Mouse (Mus musculus) megakaryocyte, embryonic 14.5 days (primary cell): ENCODE results near the gene Cnnm4. TPM values are rescaled to one million over a fixed set of nuclear protein-coding genes. Genes with fewer than 3 reads are reported as not detected.
A peak's percentile ranks its signal among the peaks of the same experiment; 100 is the strongest.

Experiments
- H3K27me3 ChIP-seq: replicated peaks from 2 replicates; pipeline ENCODE3; 2012; ENCODE audit warnings: inconsistent platforms
- H3K36me3 ChIP-seq: replicated peaks from 2 replicates; pipeline ENCODE3; 2012; ENCODE audit warnings: low read length, inconsistent platforms, mixed read lengths
- H3K4me1 ChIP-seq: 2 replicates; pipeline ENCODE4 v1.6.1; 2012; ENCODE audit warnings: inconsistent platforms
- H3K4me3 ChIP-seq: replicated peaks from 2 replicates; pipeline ENCODE3; 2012; ENCODE audit warnings: moderate library complexity, mild to moderate bottlenecking, inconsistent platforms
- H3K9me3 ChIP-seq: 2 replicates; pipeline ENCODE4 v1.6.1; 2012; ENCODE audit warnings: inconsistent platforms
- FLI1 ChIP-seq: IDR thresholded peaks from 2 replicates; pipeline ENCODE4 v1.6.1; 2012; ENCODE audit warnings: low read length, inconsistent platforms, mixed read lengths
- GATA1 ChIP-seq: IDR thresholded peaks from 3 replicates; pipeline ENCODE4 v1.6.1; 2012; ENCODE audit warnings: mixed read lengths, low read length, inconsistent platforms, borderline replicate concordance
- polyA plus RNA-seq: library from polyadenylated mRNA; stranded (reverse); fragments of >175 nt; gene quantifications from 2 replicates; pipeline ENCODE4 v1.2.3, GENCODE M21; 2012; ENCODE audit warnings: low replicate concordance; ENCODE audit not compliant: insufficient read depth

The Cnnm4 gene
- polyA plus RNA-seq, 1 experiment, result 7.7 TPM

DNA sequence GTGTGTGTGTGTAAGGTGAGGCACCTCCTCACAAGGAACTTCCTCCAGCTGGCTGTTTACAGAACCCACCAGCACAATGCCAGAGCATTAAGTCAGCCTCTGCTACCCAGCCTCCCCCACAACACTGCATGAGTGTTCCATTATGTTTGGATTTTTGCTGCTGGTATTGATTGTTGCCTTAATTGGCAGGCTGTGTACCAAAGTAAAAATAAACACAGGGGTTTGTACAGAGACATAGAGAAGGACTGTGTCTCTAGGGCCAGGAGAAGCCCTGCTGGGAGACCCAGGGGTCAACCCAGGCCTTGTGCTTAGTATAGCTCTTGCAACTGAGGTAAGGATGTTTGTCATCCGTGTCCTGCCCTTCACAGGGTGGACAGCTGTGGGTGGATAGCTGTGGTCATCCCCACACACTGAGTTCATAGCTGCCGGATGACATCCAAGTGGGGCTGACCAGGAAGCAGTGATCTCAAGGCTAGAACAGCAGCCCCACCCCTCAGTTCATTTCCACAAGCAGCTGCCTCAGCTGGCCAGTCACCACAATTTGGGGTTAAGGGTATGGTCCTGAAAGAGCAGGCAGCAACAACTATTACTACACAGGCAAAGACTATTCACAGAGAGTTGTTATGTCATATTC is 1.5 kb upstream of the Cnnm4 start:
- H3K4me3 ChIP-seq, result peak overlapping the region; percentile 79
- peaks cover 2% of the 10 kb centered on the region for H3K27me3 ChIP-seq
- H3K36me3 ChIP-seq, result peaks cover 43% of the 10 kb centered on the region
- H3K4me1 ChIP-seq, result peaks cover 82% of the 10 kb centered on the region
- no peaks in the 10 kb centered on the region for H3K9me3 ChIP-seq
- TF ChIP-seq GATA1, result no peak
- TF ChIP-seq FLI1, result no peak

GRCm38 (mm10) chr1:36472106-36472440 is 653 bp downstream of the Cnnm4 start:
- TF ChIP-seq FLI1, result no peak
- TF ChIP-seq GATA1, result no peak
- Histone ChIP-seq H3K36me3 (peaks cover 44% of the 10 kb centered on the region), H3K4me3 (peak overlapping the region; percentile 100), H3K9me3 (no peaks in the 10 kb centered on the region), H3K27me3 (peaks cover 2% of the 10 kb centered on the region), H3K4me1 (peaks cover 92% of the 10 kb centered on the region)

DNA sequence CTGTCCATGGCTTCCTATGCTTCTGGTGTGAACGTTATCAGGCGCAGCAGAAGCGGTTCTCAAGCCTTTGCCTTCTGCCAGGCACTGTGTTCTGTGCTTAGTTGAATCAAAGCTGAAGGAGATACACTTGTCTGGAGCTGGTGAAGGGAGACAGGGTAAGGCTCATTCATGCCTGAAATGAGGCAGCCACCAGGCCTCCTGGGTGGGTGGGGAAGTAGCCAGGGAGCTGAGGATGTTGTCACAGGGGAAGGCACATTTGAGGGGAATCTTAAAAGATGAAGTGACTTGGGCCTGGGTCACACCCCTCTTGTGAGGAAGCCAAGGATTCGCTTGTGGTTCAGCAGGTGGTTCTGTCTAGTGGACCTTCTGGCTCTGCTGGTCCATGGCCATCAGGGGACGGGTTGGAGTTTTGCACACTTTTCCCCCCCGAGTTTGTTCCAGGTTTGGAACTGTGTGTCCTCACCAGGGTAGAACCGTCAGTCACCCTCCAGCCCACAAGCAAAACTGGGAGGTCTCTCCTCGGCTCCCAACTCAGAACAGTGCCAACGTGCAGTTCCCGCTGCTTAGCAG is 1.9 kb downstream of the Cnnm4 start:
- TF ChIP-seq GATA1, result no peak
- Histone ChIP-seq H3K4me1 (peaks cover 93% of the 10 kb centered on the region), H3K4me3 (peak overlapping the region; percentile 100), H3K9me3 (no peaks in the 10 kb centered on the region), H3K27me3 (peaks cover 2% of the 10 kb centered on the region), H3K36me3 (peaks cover 44% of the 10 kb centered on the region)

DNA sequence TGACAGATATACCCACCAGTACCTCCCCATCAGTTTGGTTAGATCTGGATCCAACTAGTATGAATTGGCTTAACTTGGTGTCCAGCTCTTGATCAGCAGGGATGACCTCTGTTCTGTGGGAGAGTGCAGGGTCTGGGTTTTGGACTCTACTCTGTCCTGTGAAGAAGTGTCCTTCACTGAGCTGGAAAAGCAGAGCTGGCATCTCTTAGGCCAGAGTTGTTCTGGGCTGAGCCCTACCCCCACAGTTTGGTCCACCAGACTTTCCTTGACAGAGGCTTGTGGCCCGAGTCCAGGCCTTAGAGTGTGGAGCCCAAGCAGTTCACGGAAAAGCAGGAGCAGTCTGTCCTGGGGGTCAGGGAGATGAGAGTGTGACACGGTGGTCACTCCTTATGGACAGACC is 3.2 kb downstream of the Cnnm4 start:
- H3K9me3 ChIP-seq, result no peaks in the 10 kb centered on the region
- H3K27me3 ChIP-seq, result peaks cover 2% of the 10 kb centered on the region
- H3K4me3 ChIP-seq, result peak overlapping the region; percentile 100
- no peak for TF ChIP-seq GATA1
- no peak for TF ChIP-seq FLI1
- peaks cover 54% of the 10 kb centered on the region for H3K36me3 ChIP-seq
- peaks cover 87% of the 10 kb centered on the region for H3K4me1 ChIP-seq

DNA sequence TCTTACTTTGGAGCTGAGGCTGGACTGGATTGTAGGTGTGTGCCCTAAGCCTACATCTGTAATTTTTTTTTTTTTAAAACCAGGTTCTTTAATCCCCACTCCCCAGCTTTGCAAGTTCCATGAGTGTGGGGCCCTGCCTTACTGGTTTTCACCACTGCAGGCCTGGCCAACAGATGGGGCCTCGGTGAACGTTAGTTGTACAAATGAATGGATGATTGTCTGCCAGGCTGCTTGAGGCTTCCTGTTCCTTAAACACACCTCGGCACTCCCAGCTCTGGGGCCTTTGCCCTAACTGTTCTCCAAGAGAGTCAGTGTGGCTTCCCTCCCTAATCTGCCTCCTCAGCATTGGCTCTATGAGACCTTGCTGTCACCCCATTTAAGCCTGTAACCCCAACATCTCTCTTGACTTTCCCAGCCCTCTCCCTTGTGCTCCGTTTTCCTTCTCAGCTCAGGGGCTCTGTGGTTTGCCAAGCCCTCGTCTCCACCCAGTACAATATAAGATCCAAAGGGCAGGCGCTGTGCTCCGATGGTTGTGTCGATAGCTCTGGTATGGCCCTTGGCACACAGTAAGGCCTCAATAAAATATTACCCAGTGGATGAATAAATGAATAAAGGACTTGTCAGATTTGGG is 4.2 kb downstream of the Cnnm4 start:
- Histone ChIP-seq H3K4me3 (peak overlapping the region; percentile 100), H3K27me3 (peaks cover 2% of the 10 kb centered on the region), H3K36me3 (peaks cover 64% of the 10 kb centered on the region), H3K4me1 (peaks cover 84% of the 10 kb centered on the region), H3K9me3 (no peaks in the 10 kb centered on the region)
- TF ChIP-seq GATA1, result no peak
- no peak for TF ChIP-seq FLI1

DNA sequence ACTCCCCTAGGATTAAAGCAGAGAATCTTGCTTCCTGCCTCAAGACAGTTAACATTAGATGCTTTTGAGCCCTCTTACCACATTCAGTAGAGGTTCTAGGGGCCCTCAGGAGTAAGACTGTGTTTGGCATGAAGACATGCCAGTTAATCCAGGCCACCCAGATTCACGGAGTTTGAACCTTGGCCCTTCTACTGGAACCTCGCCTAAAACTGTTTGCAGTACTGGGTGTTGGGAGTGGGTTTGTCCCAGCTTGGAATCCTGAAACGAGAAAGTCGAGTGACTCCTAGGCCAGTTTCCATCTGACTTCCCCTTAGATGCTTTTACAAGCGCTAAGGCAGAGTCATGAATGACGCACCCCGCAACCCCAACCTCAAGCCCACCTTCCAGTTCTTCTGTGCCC is 5.0 kb downstream of the Cnnm4 start:
- H3K9me3 ChIP-seq, result no peaks in the 10 kb centered on the region

GRCm38 (mm10) chr1:36478343-36478795 is 6.9 kb downstream of the Cnnm4 start:
- H3K4me3 ChIP-seq, result peak overlapping the region; percentile 47
- H3K27me3 ChIP-seq, result no peaks in the 10 kb centered on the region
- H3K4me1 ChIP-seq, result peaks cover 85% of the 10 kb centered on the region
- H3K9me3 ChIP-seq, result no peaks in the 10 kb centered on the region
- peaks cover 66% of the 10 kb centered on the region for H3K36me3 ChIP-seq
- no peak for TF ChIP-seq FLI1
- no peak for TF ChIP-seq GATA1

More for the DNA sequence above, 5.0 kb downstream of the Cnnm4 start:
- Histone ChIP-seq H3K4me1 (peaks cover 85% of the 10 kb centered on the region), H3K4me3 (peak overlapping the region; percentile 80), H3K27me3 (peaks cover 2% of the 10 kb centered on the region), H3K36me3 (peaks cover 64% of the 10 kb centered on the region)
- TF ChIP-seq GATA1 (no peak), FLI1 (no peak)

DNA sequence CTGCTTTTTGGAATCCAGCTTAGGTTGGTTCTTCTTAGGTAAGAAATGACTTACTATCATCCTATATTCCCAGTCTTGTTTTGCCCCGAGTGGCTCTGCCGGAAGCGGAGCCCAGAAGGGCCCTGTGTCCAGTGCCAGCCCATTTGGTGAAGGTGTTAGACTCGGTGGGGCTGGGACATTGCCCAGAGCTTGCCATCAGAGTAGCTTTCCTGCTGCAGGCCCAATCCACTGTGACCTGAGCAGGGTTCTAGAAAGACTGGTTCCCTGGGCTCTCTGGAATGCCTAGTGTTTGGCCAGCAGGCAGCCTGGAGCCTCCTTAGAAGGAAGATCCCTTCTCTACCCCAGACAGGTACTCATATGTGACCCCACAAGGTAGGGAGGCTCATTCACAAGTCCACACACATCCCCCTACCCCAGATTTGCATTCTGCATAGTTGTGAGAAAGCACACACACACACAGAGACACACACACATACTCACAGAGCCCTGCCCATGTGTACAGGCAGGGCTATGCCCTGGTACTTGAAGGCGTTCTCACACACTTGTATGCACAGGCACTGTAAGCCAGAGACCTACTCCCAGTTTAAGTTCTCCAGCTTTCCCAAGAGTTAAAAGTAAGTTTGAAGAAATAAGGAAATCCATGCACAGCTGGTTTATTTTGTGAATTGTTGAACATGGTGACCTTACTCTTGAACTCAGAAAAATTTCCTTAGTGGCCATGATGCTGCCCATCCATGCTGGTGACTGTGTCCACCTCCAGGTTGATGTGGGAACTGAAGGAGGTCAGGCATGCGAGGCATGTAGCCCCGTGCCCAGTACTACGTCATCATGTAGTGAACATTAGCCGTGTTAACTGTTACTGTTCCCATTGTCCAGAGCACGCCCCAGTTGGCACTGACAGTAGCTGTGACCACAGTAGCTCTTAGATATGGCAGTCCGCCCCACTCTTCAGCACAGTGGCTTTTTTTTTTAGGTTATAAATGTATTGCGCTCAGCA is 8.8 kb downstream of the Cnnm4 start:
- TF ChIP-seq FLI1 (no peak), GATA1 (no peak)
- H3K36me3 ChIP-seq, result peaks cover 53% of the 10 kb centered on the region
- no peak overlapping the region for H3K4me3 ChIP-seq
- no peaks in the 10 kb centered on the region for H3K9me3 ChIP-seq
- no peaks in the 10 kb centered on the region for H3K27me3 ChIP-seq
- peaks cover 81% of the 10 kb centered on the region for H3K4me1 ChIP-seq

DNA sequence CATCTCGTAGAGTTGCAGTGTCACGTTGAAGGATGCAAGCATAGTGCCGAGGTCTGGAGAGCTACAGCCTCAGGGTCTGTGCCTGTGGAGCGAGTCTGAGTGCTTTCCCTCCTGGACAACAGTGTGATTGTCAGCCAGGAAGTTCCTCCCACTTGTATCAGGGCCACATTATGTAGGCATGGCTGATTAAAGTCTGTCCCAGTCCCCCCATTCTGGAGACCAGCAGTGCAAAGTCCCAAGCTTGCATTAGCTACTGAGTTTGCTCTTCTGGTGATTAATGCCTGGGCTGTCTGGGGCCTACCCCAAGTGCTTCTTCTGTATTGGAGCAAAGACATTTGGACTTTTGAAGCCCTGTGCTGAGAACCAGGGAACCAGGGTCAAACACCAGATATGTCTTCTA is 12.4 kb downstream of the Cnnm4 start:
- peaks cover 38% of the 10 kb centered on the region for H3K36me3 ChIP-seq
- no peak for TF ChIP-seq GATA1
- TF ChIP-seq FLI1, result no peak
- H3K4me1 ChIP-seq, result peaks cover 62% of the 10 kb centered on the region
- H3K27me3 ChIP-seq, result no peaks in the 10 kb centered on the region
- no peaks in the 10 kb centered on the region for H3K9me3 ChIP-seq
- peak overlapping the region; percentile 71 for H3K4me3 ChIP-seq

DNA sequence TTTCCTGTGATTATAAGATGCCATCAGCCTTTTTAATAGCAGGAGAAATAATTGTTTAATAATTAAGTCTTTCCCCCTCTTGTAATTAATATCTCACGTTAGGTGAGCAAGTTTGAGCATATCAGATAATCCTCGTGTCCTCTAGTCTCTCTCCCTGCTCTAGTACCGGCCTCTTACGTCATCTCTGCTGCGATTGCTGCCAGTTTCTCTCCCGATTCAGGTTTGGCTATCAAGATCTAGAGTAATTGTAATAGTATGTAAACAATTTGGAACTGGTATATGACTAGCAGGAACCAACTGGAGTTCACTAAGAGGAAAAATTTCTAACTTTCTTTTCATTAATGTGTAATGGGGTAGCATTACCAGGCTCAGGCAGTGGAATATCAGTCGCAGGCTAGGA is 13.7 kb downstream of the Cnnm4 start:
- H3K27me3 ChIP-seq, result no peaks in the 10 kb centered on the region
- no peak overlapping the region for H3K4me3 ChIP-seq
- peaks cover 64% of the 10 kb centered on the region for H3K4me1 ChIP-seq
- TF ChIP-seq FLI1 (no peak), GATA1 (no peak)
- H3K36me3 ChIP-seq, result peaks cover 26% of the 10 kb centered on the region
- H3K9me3 ChIP-seq, result no peaks in the 10 kb centered on the region
